21 mouse cellular contexts compared by ENCODE assay signal in the genomic region with DNA sequence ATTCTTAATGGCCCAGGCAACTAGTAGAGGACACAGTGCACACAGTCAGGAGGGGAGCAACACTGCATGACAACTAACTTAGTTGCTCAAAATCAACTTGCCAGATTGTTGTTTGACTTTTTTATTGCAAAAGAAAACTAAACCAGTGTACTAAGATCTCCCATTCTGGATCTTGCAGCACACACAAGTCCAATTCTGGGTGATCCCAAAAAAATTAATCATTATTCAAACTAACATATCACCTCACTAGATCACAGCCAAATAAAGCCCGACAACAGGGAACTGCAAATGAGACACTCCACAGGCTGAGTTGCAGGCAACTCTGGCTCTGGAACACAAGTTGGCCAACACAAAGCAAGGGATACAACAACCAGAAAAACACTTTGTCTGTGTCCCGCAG. TPM values are rescaled to one million over a fixed set of nuclear protein-coding genes. Genes with fewer than 3 reads are reported as not detected.
"Had no signal": no experiment of that assay in that cellular context is flagged by ENCODE, and none has a peak within 500 bp of the region (broad histone marks: within the 10 kb centered on the region; RNA-seq: fewer than 3 reads in every experiment).

No protein-coding gene starts in this region.

- H3K27ac ChIP-seq: lung, embryonic 15.5 days; macrophage; midbrain, embryonic 13.5 days; midbrain, embryonic 15.5 days; neural tube, embryonic 12.5 days; stomach, embryonic 15.5 days; stomach, postnatal 0 days had no signal

- DNase-seq: lung, adult 2 months; lung, postnatal 14 days; right cerebral cortex, postnatal 14 days; thymus, adult 2 months; thymus, postnatal 25 days; thymus, postnatal 4 days had no signal

- H3K4me1 ChIP-seq: megakaryocyte, embryonic 14.5 days; midbrain, embryonic 13.5 days; midbrain, embryonic 15.5 days; neural tube, embryonic 12.5 days; stomach, embryonic 15.5 days had no signal

- ATAC-seq: midbrain, embryonic 13.5 days; midbrain, embryonic 15.5 days had no signal

- H3K4me3 ChIP-seq: lung, embryonic 15.5 days; megakaryocyte, embryonic 14.5 days; midbrain, embryonic 13.5 days; midbrain, embryonic 15.5 days; neural tube, embryonic 12.5 days; stomach, embryonic 15.5 days had no signal

- H3K36me3 ChIP-seq: lung, embryonic 15.5 days; midbrain, embryonic 13.5 days; midbrain, embryonic 15.5 days; neural tube, embryonic 12.5 days; stomach, embryonic 15.5 days had no signal

- H3K27me3 ChIP-seq: lung, embryonic 15.5 days; midbrain, embryonic 13.5 days; midbrain, embryonic 15.5 days; neural tube, embryonic 12.5 days; stomach, embryonic 15.5 days had no signal

- H3K9ac ChIP-seq: lung, embryonic 15.5 days; midbrain, embryonic 13.5 days; midbrain, embryonic 15.5 days; neural tube, embryonic 12.5 days; stomach, embryonic 15.5 days had no signal

- H3K9me3 ChIP-seq: stomach, embryonic 15.5 days had no signal

- H3K4me2 ChIP-seq: lung, embryonic 15.5 days; midbrain, embryonic 11.5 days; midbrain, embryonic 13.5 days; midbrain, embryonic 15.5 days; neural tube, embryonic 12.5 days; stomach, embryonic 15.5 days had no signal

RNA-seq across cellular contexts. Expression of a gene that starts 13.8 kb away (rescaled TPM):
- total RNA-seq: megakaryocyte progenitor cell, adult 5-6 weeks; midbrain, postnatal 0 days; monocyte, adult 5-6 weeks; neutrophil, adult 5-6 weeks had no signal
- polyA plus RNA-seq: lung, embryonic 15.5 days; macrophage; neural tube, embryonic 12.5 days; neural tube, embryonic 14.5 days; spleen, adult 2 months; stomach, embryonic 15.5 days had no signal
